Mouse (Mus musculus) liver, adult 2 months (tissue): ENCODE data around the gene Nop2.

Experiments used
- CTCF ChIP-seq: fragments of 200-500 bp; IDR thresholded peaks from 2 replicates; pipeline ENCODE4 v1.5.1; 2011; ENCODE audit warnings: low read depth, low read length, control low read depth
- POLR2A ChIP-seq: fragments of 200-500 bp; IDR thresholded peaks from 2 replicates; pipeline ENCODE4 v1.6.1; 2011; ENCODE audit warnings: low read length, control low read depth; ENCODE audit not compliant: insufficient read depth; ENCODE audit errors: extremely low read depth

DNA sequence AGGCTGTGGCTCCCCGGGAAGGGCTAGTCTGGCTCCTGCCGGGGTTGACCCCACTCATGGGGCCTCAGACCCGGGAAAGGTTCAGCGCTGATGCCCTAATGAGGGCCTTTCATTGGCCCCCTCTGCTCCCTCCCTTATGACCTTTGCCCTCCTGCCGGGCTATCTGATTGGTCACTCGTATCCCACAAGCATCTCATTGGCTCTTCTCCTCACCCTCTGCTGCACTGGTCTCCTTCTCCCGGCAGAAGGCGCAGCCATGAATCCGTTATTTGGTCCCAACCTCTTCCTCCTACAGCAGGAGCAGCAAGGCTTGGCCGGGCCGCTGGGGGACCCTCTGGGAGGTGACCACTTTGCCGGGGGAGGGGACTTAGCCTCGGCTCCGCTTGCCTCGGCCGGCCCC lies 13.3 kb downstream of the Nop2 start, which contains the start of gene Iffo1:
- TF ChIP-seq CTCF (peak; percentile 61), POLR2A (peak; percentile 63)
